Mouse (Mus musculus): ENCODE measurements around the gene Ankrd28.

The Ankrd28 gene

GRCm38 (mm10) chr14:31709343-31709742, 121.1 kb downstream of the Ankrd28 start:
- no peak for DNase-seq

DNA sequence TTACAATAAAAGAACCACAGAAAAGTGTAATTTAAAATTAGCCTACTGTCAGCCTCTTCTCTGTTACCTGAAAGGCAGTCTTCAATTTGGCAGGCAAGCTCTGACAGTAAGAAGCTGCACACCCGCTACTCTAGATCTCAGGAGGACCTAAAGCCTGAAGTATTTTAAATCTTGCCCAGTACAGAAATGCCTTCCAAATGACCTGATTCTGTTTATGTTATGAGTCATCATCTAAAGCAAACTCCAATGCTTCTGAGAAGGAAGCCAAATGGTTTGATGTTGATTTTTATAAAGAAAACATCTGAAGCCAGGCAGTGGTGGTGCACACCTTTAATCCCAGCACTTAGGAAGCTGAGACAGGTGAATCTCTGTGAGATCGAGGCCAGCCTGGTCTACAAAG, 130.1 kb downstream of the Ankrd28 start:
- no peak for DNase-seq

GRCm38 (mm10) chr14:31697755-31698154, 132.7 kb downstream of the Ankrd28 start:
- no peak for DNase-seq

DNA sequence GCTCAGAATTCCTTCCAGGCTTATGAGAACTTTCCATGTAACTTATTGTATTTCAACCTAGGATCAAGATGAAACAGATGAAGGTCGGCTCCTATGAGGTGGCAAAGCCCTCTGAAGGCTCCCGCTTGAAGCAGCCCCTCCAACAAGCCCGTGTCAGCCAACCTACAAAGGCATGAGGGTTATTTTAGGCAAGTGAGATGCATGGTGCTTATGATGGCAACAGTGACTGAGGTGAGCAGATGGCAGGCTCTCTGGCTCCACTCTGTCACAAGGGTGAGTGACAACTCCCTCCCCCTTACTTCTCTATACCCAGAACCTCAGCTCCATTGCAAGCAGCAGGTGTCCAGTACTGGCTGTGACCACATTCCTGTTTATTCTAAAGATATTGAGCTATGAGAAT, 133.1 kb downstream of the Ankrd28 start:
- DNase-seq = peak; percentile 27 to 30

GRCm38 (mm10) chr14:31696985-31697303, 133.5 kb downstream of the Ankrd28 start:
- peak; percentile 42 to 48 for DNase-seq

GRCm38 (mm10) chr14:31696206-31696984, 134.1 kb downstream of the Ankrd28 start:
- peak; percentile 64 to 67 for DNase-seq

DNA sequence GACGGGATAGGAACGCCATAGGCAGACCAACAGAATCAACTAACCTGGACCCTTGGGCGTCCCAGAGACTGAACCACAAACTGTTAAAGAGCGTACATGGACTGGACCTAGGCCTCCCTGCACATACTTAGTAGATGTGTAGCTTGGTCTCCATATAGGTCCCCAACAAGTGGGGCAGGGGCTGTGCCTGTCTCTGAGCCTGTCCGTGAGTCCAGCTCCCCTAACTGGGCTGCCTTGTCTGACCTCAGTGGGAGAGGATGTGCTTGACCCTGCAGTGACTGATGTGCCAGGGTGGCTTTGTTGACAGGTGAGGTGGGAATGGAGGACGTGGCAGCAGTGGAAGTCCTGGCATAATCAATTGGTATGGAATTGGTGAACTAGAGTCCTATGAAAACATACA, 137.9 kb downstream of the Ankrd28 start:
- no peak for DNase-seq

- no peak for DNase-seq
Observed at GRCm38 (mm10) chr14:31686231-31686630, 144.2 kb downstream of the Ankrd28 start.

DNA sequence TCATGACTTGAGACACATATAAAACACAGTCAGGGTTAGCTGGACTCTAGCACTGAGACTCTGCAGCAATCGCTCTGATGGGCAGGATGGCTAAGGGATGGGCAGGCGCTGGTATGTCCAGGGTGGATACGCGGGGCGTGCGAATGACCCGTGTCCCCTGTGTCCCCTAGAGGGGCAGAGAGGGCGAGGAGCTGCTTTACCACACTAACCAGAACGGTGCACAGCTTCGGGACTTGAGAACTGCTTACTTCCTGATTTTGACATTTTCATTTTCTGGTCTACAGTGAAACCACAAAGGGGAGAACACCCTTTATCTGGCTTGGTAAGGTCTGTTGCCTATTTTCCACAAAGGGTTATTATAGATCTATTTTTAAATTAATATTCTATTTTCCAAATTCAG, 144.8 kb downstream of the Ankrd28 start:
- peak; percentile 73 to 76 for DNase-seq

- no peak for DNase-seq
Observed at GRCm38 (mm10) chr14:31684343-31685040, 146.0 kb downstream of the Ankrd28 start.

GRCm38 (mm10) chr14:31683610-31684009, 146.8 kb downstream of the Ankrd28 start:
- no peak for DNase-seq

DNA sequence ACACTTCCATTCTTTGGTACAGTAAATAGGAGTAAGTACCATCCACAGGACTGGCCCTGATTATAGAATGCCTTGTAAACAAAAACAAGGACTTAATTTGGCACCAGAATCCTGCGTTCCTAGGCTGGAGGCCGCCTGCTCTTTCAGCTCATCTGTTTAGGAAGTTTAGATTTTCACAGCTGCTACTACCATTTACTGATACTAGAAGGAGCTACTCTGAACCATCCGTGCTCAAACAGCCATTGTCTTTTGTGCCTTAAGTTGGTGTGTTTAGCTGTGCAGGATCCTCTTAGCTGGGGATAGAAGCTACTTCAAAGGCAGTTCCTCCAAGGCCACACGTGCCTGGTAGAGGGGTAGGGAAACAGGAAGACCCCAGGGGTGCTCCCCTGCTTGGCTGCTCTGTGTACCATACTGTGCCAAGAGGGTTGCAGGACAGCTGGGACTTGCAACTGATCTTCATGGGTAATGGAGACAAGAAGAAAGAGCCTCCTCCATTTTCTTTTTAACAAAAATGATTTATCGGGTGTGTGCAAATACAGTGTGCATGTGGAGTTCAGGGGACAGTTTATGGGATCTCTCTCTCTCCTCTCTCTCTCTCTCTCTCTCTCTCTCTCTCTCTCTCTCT, 148.4 kb downstream of the Ankrd28 start:
- no peak for DNase-seq

- DNase-seq = no peak
Observed at GRCm38 (mm10) chr14:31681291-31681690, 149.2 kb downstream of the Ankrd28 start.

GRCm38 (mm10) chr14:31680656-31681055, 149.8 kb downstream of the Ankrd28 start:
- peak in 1 of 2 experiments; percentile 36 for DNase-seq

- DNase-seq = no peak
Observed at GRCm38 (mm10) chr14:31671635-31672320, 158.7 kb downstream of the Ankrd28 start.

- peak; percentile 50 to 66 for DNase-seq
Observed at GRCm38 (mm10) chr14:31669642-31670490, 160.6 kb downstream of the Ankrd28 start.

DNA sequence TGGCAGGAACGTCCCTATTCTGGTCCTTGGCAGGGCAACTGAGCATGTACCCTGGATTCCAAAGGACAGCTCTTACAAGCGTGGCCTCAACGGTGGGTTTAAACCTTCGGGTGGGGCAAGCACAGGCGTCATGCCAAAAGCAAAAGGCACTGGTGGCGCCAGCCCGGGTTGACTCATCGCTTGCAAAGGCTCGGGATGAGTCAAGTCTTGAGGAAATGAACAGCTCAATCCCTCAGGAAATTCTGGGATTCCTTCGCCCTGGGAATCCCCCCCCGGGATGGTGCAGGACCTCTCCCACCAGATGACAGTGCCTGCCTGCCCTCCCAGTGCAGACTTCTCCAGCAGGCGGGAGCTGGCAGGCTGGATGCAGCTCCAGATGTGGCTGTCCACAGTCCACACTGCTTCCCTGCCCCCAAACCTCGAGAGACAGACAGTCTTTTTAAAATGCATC, 161.3 kb downstream of the Ankrd28 start:
- DNase-seq = no peak

DNA sequence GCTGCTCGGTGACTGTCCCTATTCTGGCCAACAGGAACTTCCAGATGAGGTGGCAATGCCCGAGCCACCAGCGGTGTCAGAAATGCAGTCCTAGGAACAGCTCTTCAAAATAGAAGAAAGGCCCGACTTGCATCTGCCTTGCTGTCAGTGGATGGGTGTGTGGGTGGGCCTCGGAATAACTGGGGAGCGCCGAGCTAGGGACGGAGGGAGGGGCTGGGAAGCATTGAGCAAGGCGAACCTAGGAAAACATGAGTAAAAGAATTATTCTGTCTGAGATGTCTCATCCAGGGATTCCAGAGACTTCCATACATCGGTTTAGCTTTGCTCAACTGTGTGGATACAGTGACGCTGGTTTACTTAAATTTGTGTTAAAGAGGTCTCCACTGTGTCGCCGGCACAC, 162.1 kb downstream of the Ankrd28 start:
- no peak for DNase-seq

- no peak for DNase-seq
Observed at GRCm38 (mm10) chr14:31667741-31668140, 162.7 kb downstream of the Ankrd28 start.

DNA sequence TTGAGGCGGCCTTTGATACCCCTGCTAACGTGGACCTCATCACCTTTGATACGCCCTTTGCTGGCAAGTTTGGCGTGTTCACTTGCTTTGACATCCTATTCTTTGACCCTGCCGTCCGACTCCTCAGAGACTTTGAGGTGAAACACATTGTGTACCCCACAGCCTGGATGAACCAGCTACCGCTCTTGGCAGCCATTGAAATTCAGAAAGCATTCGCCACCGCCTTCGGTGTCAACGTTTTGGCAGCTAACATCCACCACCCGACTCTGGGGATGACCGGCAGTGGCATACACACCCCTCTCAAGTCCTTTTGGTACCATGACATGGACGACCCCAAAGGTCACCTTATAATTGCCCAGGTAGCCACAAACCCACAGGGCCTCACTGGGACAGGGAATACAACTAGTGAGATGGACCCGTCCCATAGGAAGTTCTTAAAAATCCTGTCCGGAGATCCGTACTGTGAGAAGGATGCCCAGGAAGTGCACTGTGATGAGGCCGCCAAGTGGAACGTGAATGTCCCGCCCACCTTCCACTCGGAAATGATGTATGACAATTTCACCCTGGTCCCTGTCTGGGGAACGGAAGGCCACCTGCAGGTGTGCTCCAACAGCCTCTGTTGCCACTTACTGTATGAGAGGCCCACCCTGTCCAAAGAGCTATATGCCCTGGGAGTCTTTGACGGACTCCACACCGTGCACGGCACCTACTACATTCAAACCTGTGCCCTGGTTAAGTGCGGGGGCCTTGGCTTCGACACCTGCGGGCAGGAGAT, 163.3 kb downstream of the Ankrd28 start:
- peak; percentile 61 to 66 for DNase-seq

GRCm38 (mm10) chr14:31665566-31665940, 164.9 kb downstream of the Ankrd28 start:
- no peak for DNase-seq

Data from B cell, adult 2 months (primary cell).